In the genomic region with DNA sequence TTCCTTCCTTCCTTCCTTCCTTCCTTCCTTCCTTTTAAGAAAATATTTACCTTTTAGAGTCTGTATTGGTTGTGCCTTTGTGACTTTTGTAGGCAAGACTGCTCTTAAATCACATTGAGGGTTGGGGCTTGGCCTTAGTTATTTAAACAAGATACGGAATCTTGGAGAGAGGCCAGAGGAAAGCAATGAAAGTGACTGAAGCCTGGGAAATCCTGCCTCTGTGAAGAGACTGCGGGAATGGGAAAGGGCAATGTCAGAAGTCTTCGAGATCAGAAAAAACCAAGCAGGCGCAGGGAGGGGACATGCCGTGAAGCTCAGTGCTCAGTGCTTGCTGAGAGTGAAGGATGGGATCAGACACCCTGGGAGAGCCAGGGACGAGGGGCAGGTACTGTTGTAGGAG, we compare ENCODE assay signal across 14 mouse cellular contexts.
A peak's percentile ranks its signal among the peaks of the same experiment; 100 is the strongest.
DNase-seq lines count a peak whose midpoint lies in the region; ATAC-seq and TF ChIP-seq lines count a peak whose summit lies in the region.
"Had no signal": no experiment of that assay in that cellular context is flagged by ENCODE, and none has a peak within 500 bp of the region (broad histone marks: within the 10 kb centered on the region; RNA-seq: fewer than 3 reads in every experiment).

No protein-coding gene starts in this region.

- peaks cover 11% of the 10 kb centered on the region for H3K4me1 ChIP-seq in heart, embryonic 11.5 days (ENCODE audit: control insufficient read depth, insufficient read depth, low read length)
- peaks cover 19% of the 10 kb centered on the region for H3K4me1 ChIP-seq in intestine, embryonic 15.5 days (replicated peaks)
- peaks cover 19% of the 10 kb centered on the region for H3K4me1 ChIP-seq in liver, postnatal 0 days (ENCODE audit: insufficient read depth)

- H3K36me3 ChIP-seq in heart, embryonic 11.5 days (ENCODE audit: control insufficient read depth, insufficient read depth, low read length): peaks cover 5% of the 10 kb centered on the region
- H3K36me3 ChIP-seq in intestine, embryonic 15.5 days: 0 out of 2 replicates have a peak, but pooled peaks cover 5% of the 10 kb centered on the region
- H3K36me3 ChIP-seq in liver, postnatal 0 days (replicated peaks; ENCODE audit: insufficient read depth, low read length): no peaks in the 10 kb centered on the region

- H3K27ac ChIP-seq in heart, embryonic 11.5 days (ENCODE audit: low read depth, low read length): peak overlapping the region; percentile 82
- peak overlapping the region; percentile 81 for H3K27ac ChIP-seq in intestine, embryonic 15.5 days
- H3K27ac ChIP-seq in liver, postnatal 0 days (ENCODE audit: low read depth): 0 out of 2 replicates have a peak overlapping the region, but pooled peaks have one; percentile 22

- ATAC-seq in heart, embryonic 11.5 days (replicated peaks; ENCODE audit: insufficient number of reproducible peaks, low FRiP score, low TSS enrichment): no peak
- peak; percentile 60 for ATAC-seq in intestine, embryonic 15.5 days
- no peak for ATAC-seq in liver, postnatal 0 days
- no peak for ATAC-seq in frontal cortex, adult (ENCODE audit: low TSS enrichment)
- no peak for ATAC-seq in granulocyte monocyte progenitor cell, adult 5-6 weeks (replicated peaks; ENCODE audit: poor library complexity, severe bottlenecking)
- ATAC-seq: CD4-positive, CD25-positive, alpha-beta regulatory T cell, adult 4 months; forebrain, embryonic 13.5 days had no signal

- no peak overlapping the region for H3K4me3 ChIP-seq in heart, embryonic 11.5 days (ENCODE audit: low read depth, low read length)
- no peak overlapping the region for H3K4me3 ChIP-seq in intestine, embryonic 15.5 days (replicated peaks)
- H3K4me3 ChIP-seq in liver, postnatal 0 days (ENCODE audit: low read depth, low read length): no peak overlapping the region
- H3K4me3 ChIP-seq: forebrain, embryonic 13.5 days; myocyte had no signal

- no peak overlapping the region for H3K4me2 ChIP-seq in heart, embryonic 11.5 days
- peak overlapping the region; percentile 39 for H3K4me2 ChIP-seq in intestine, embryonic 15.5 days (replicated peaks)
- no peak overlapping the region for H3K4me2 ChIP-seq in liver, postnatal 0 days (ENCODE audit: low read depth, low read length)
- H3K4me2 ChIP-seq: forebrain, embryonic 13.5 days had no signal

- intact Hi-C loops in heart, postnatal 10 days (cut with DNase I): loop anchor here (10.0 kb wide), 1 partner anchor 269 kb away; no protein-coding TSS in a partner anchor

- no peak for TF ChIP-seq CTCF in liver, postnatal 0 days (IDR thresholded peaks at IDR 0.05; ENCODE audit: low read depth)

- no peaks in the 10 kb centered on the region for H3K9me3 ChIP-seq in heart, embryonic 11.5 days (replicated peaks; ENCODE audit: control insufficient read depth, low read length)
- no peaks in the 10 kb centered on the region for H3K9me3 ChIP-seq in intestine, embryonic 15.5 days
- H3K9me3 ChIP-seq in liver, postnatal 0 days (ENCODE audit: low read length): no peaks in the 10 kb centered on the region
- H3K9me3 ChIP-seq: forebrain, embryonic 13.5 days had no signal

- WGBS in heart, embryonic 11.5 days (ENCODE audit: insufficient replicate concordance): 51% methylated on average over 6 of the region's 6 CpGs
- 25% methylated on average over 6 of the region's 6 CpGs for WGBS in intestine, embryonic 15.5 days
- 62% methylated on average over 6 of the region's 6 CpGs for WGBS in liver, postnatal 0 days (ENCODE audit: insufficient replicate concordance)

- no peaks in the 10 kb centered on the region for H3K27me3 ChIP-seq in heart, embryonic 11.5 days (ENCODE audit: control insufficient read depth, insufficient read depth, low read length)
- no peaks in the 10 kb centered on the region for H3K27me3 ChIP-seq in intestine, embryonic 15.5 days (replicated peaks)
- H3K27me3 ChIP-seq in liver, postnatal 0 days (ENCODE audit: insufficient read depth, low read length): no peaks in the 10 kb centered on the region
- H3K27me3 ChIP-seq: forebrain, embryonic 13.5 days had no signal

- no peak for DNase-seq in heart, postnatal 10 days
- DNase-seq in MN1 (ENCODE audit: low spot score): peak; percentile 46
- DNase-seq in liver, postnatal 0 days: no peak
- DNase-seq in cerebellum, postnatal 25 days: no peak
- DNase-seq: cerebellum, adult 9-11 months; left cerebral cortex, postnatal 4 days; thymus, postnatal 14 days had no signal

- TF ChIP-seq EP300 in liver, postnatal 0 days (IDR thresholded peaks at IDR 0.05; ENCODE audit: low read depth): no peak

- H3K9ac ChIP-seq in heart, embryonic 11.5 days (ENCODE audit: low read depth, low read length): no peak overlapping the region
- no peak overlapping the region for H3K9ac ChIP-seq in intestine, embryonic 15.5 days
- H3K9ac ChIP-seq in liver, postnatal 0 days (replicated peaks): no peak overlapping the region
- H3K9ac ChIP-seq: forebrain, embryonic 13.5 days had no signal

Comparison
In these comparisons a context has a peak if more than half of its experiments do, and no peak if none do; other contexts are left out.
1. H3K27ac ChIP-seq: peak in every context shown above with its lines; median percentile 82 in heart, embryonic 11.5 days; 81 in intestine, embryonic 15.5 days; 22 in liver, postnatal 0 days.